ENCODE assay signal across 14 mouse cellular contexts in the genomic region with DNA sequence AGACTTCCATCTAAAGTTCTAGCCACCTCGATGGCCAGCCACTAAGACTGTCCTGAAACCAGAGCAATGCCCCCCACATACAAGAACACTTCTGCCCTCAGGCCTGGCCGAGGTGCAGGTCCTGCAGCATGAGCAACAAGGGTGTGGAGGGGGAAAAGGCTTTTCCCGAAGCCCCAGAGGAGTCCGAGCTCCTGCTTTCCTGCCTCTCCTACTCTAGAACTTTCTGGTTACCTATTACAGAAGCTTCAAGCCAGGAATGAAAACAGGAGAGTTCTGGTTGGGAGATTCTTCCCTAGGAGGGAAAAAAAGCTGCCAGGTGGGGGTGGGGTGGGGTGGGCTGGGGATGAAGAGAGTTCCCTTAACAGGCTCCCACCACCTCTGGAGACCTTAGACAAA. TPM values are rescaled to one million over a fixed set of nuclear protein-coding genes. Genes with fewer than 3 reads are reported as not detected.
A peak's percentile ranks its signal among the peaks of the same experiment; 100 is the strongest.
DNase-seq lines count a peak whose midpoint lies in the region; ATAC-seq and TF ChIP-seq lines count a peak whose summit lies in the region.
"Had no signal": no experiment of that assay in that cellular context is flagged by ENCODE, and none has a peak within 500 bp of the region (broad histone marks: within the 10 kb centered on the region; RNA-seq: fewer than 3 reads in every experiment).

No protein-coding gene starts in this region.

- H3K27ac ChIP-seq in kidney, adult 2 months (ENCODE audit: insufficient read depth, low read depth, low read length): peak overlapping the region; percentile 98
- no peak overlapping the region for H3K27ac ChIP-seq in neural tube, embryonic 13.5 days (replicated peaks)
- no peak overlapping the region for H3K27ac ChIP-seq in neural tube, embryonic 15.5 days (replicated peaks)
- H3K27ac ChIP-seq in intestine, postnatal 0 days (ENCODE audit: low read depth, low read length): no peak overlapping the region
- H3K27ac ChIP-seq in stomach, embryonic 15.5 days: peak overlapping the region; percentile 74; the same call in 1 of the 2 replicates
- H3K27ac ChIP-seq: lung, embryonic 15.5 days had no signal

- H3K36me3 ChIP-seq in kidney, adult 2 months (ENCODE audit: control insufficient read depth, insufficient read depth, low read length): no peaks in the 10 kb centered on the region
- no peaks in the 10 kb centered on the region for H3K36me3 ChIP-seq in neural tube, embryonic 13.5 days
- no peaks in the 10 kb centered on the region for H3K36me3 ChIP-seq in neural tube, embryonic 15.5 days
- no peaks in the 10 kb centered on the region for H3K36me3 ChIP-seq in intestine, postnatal 0 days (ENCODE audit: control insufficient read depth, insufficient read depth)
- H3K36me3 ChIP-seq in stomach, embryonic 15.5 days: no peaks in the 10 kb centered on the region
- H3K36me3 ChIP-seq: embryonic facial prominence, embryonic 15.5 days; lung, embryonic 15.5 days had no signal

- TF ChIP-seq POLR2A in kidney, adult 2 months (IDR thresholded peaks at IDR 0.05; ENCODE audit: low read depth, low read length): peak; percentile 13

- H3K9ac ChIP-seq in neural tube, embryonic 13.5 days: 0 out of 2 replicates have a peak overlapping the region, but pooled peaks have one; percentile 1
- H3K9ac ChIP-seq in neural tube, embryonic 15.5 days (replicated peaks): no peak overlapping the region
- H3K9ac ChIP-seq in intestine, postnatal 0 days (ENCODE audit: low read depth, low read length): 0 out of 2 replicates have a peak overlapping the region, but pooled peaks have one; percentile 4
- no peak overlapping the region for H3K9ac ChIP-seq in stomach, embryonic 15.5 days
- H3K9ac ChIP-seq: embryonic facial prominence, embryonic 15.5 days; lung, embryonic 15.5 days had no signal

- ATAC-seq in neural tube, embryonic 13.5 days (ENCODE audit: low read depth): no peak
- no peak for ATAC-seq in neural tube, embryonic 15.5 days (ENCODE audit: low FRiP score)
- no peak for ATAC-seq in intestine, postnatal 0 days
- no peak for ATAC-seq in stomach, embryonic 15.5 days (ENCODE audit: insufficient read depth, low FRiP score, low read depth)

- no peaks in the 10 kb centered on the region for H3K27me3 ChIP-seq in kidney, adult 2 months (replicated peaks; ENCODE audit: control insufficient read depth, insufficient read depth, low read length)
- peaks cover 25% of the 10 kb centered on the region for H3K27me3 ChIP-seq in neural tube, embryonic 13.5 days
- no peaks in the 10 kb centered on the region for H3K27me3 ChIP-seq in neural tube, embryonic 15.5 days (replicated peaks)
- H3K27me3 ChIP-seq in intestine, postnatal 0 days (replicated peaks; ENCODE audit: control insufficient read depth, insufficient read depth, low read length): no peaks in the 10 kb centered on the region
- H3K27me3 ChIP-seq in stomach, embryonic 15.5 days (replicated peaks): no peaks in the 10 kb centered on the region
- H3K27me3 ChIP-seq: embryonic facial prominence, embryonic 15.5 days; lung, embryonic 15.5 days had no signal

- WGBS in kidney, adult 2 months: 34% methylated on average over 4 of the region's 4 CpGs
- 73% methylated on average over 4 of the region's 4 CpGs for WGBS in neural tube, embryonic 13.5 days
- WGBS in neural tube, embryonic 15.5 days: 77% methylated on average over 4 of the region's 4 CpGs
- WGBS in intestine, postnatal 0 days: 67% methylated on average over 4 of the region's 4 CpGs
- 63% methylated on average over 4 of the region's 4 CpGs for WGBS in stomach, embryonic 15.5 days

- H3K4me2 ChIP-seq in neural tube, embryonic 13.5 days: no peak overlapping the region
- no peak overlapping the region for H3K4me2 ChIP-seq in neural tube, embryonic 15.5 days
- H3K4me2 ChIP-seq in intestine, postnatal 0 days (replicated peaks; ENCODE audit: low read depth): 0 out of 2 replicates have a peak overlapping the region, but pooled peaks have one; percentile 4
- H3K4me2 ChIP-seq in stomach, embryonic 15.5 days: no peak overlapping the region
- H3K4me2 ChIP-seq: lung, embryonic 15.5 days had no signal

- peaks cover 46% of the 10 kb centered on the region for H3K4me1 ChIP-seq in kidney, adult 2 months (ENCODE audit: control insufficient read depth, insufficient read depth, low read length)
- H3K4me1 ChIP-seq in neural tube, embryonic 13.5 days (replicated peaks): peaks cover 80% of the 10 kb centered on the region
- H3K4me1 ChIP-seq in neural tube, embryonic 15.5 days: peaks cover 73% of the 10 kb centered on the region
- H3K4me1 ChIP-seq in intestine, postnatal 0 days (replicated peaks; ENCODE audit: control insufficient read depth, insufficient read depth, low read length): peaks cover 24% of the 10 kb centered on the region
- peaks cover 68% of the 10 kb centered on the region for H3K4me1 ChIP-seq in stomach, embryonic 15.5 days

- DNase-seq in kidney, adult 2 months: peak; percentile 66
- no peak for DNase-seq in kidney, postnatal 25 days
- DNase-seq in right cerebral cortex, postnatal 4 days: no peak
- DNase-seq in cerebellum, adult 11-12 months: no peak
- DNase-seq: heart, adult 11 months; heart, postnatal 14 days; spleen, adult 18-20 months; thymus, adult 2 months had no signal

- no peaks in the 10 kb centered on the region for H3K9me3 ChIP-seq in neural tube, embryonic 13.5 days
- no peaks in the 10 kb centered on the region for H3K9me3 ChIP-seq in neural tube, embryonic 15.5 days (replicated peaks)
- no peaks in the 10 kb centered on the region for H3K9me3 ChIP-seq in intestine, postnatal 0 days (ENCODE audit: control insufficient read depth)
- H3K9me3 ChIP-seq in stomach, embryonic 15.5 days: no peaks in the 10 kb centered on the region
- H3K9me3 ChIP-seq: embryonic facial prominence, embryonic 15.5 days; lung, embryonic 15.5 days had no signal

- H3K4me3 ChIP-seq in kidney, adult 2 months (ENCODE audit: insufficient read depth, low read depth, low read length): peak overlapping the region; percentile 33
- no peak overlapping the region for H3K4me3 ChIP-seq in neural tube, embryonic 13.5 days
- no peak overlapping the region for H3K4me3 ChIP-seq in neural tube, embryonic 15.5 days (replicated peaks)
- no peak overlapping the region for H3K4me3 ChIP-seq in intestine, postnatal 0 days (ENCODE audit: low read depth, low read length)
- no peak overlapping the region for H3K4me3 ChIP-seq in stomach, embryonic 15.5 days (replicated peaks)
- H3K4me3 ChIP-seq: embryonic facial prominence, embryonic 15.5 days; lung, embryonic 15.5 days had no signal

- TF ChIP-seq CTCF in kidney, adult 2 months (conservative IDR thresholded peaks at IDR 0.05; ENCODE audit: insufficient read depth, insufficient read length, low read depth, low read length): no peak
- TF ChIP-seq CTCF in intestine, postnatal 0 days (IDR thresholded peaks at IDR 0.05; ENCODE audit: low read depth): no peak

RNA-seq across cellular contexts. Expression of a gene that starts 2.9 kb away (rescaled TPM):
- polyA plus RNA-seq in kidney, adult 2 months (2012; rRNA removed): 78.1 and 88.4 TPM in 2 replicates
- polyA plus RNA-seq in neural tube, embryonic 13.5 days (2015; fragmentation: Nextera tagmentation; extraction: Ambion mirVana): 11.1 and 12.7 TPM in 2 replicates
- polyA plus RNA-seq in neural tube, embryonic 15.5 days (2015; fragmentation: Nextera tagmentation; extraction: Ambion mirVana): 16.6 and 20.5 TPM in 2 replicates
- polyA plus RNA-seq in intestine, postnatal 0 days (2015; fragmentation: Nextera tagmentation; extraction: Ambion mirVana): 4.2 and 4.3 TPM in 2 replicates
- polyA plus RNA-seq in stomach, embryonic 15.5 days (2015; fragmentation: Nextera tagmentation; extraction: Ambion mirVana): 24.8 and 30.9 TPM in 2 replicates

RNA-seq across cellular contexts. Expression of a gene that starts 26.5 kb away (rescaled TPM):
- 97.2 and 106 TPM in 2 replicates for polyA plus RNA-seq in kidney, adult 2 months (2012; rRNA removed)
- 97.5 and 102 TPM in 2 replicates for polyA plus RNA-seq in neural tube, embryonic 13.5 days (2015; fragmentation: Nextera tagmentation; extraction: Ambion mirVana)
- polyA plus RNA-seq in neural tube, embryonic 15.5 days (2015; fragmentation: Nextera tagmentation; extraction: Ambion mirVana): 99.0 and 105 TPM in 2 replicates
- polyA plus RNA-seq in intestine, postnatal 0 days (2015; fragmentation: Nextera tagmentation; extraction: Ambion mirVana): 121 and 123 TPM in 2 replicates
- polyA plus RNA-seq in stomach, embryonic 15.5 days (2015; fragmentation: Nextera tagmentation; extraction: Ambion mirVana): 79.4 and 86.0 TPM in 2 replicates

Comparison
In these comparisons a context has a peak if more than half of its experiments do, and no peak if none do; other contexts are left out.
1. H3K9ac ChIP-seq: peak in neural tube, embryonic 13.5 days (single experiment) and intestine, postnatal 0 days (single experiment); none in neural tube, embryonic 15.5 days (single experiment) and stomach, embryonic 15.5 days (single experiment).
2. H3K27ac ChIP-seq: peak in kidney, adult 2 months (single experiment) and stomach, embryonic 15.5 days (single experiment); none in neural tube, embryonic 13.5 days (single experiment), neural tube, embryonic 15.5 days (single experiment) and intestine, postnatal 0 days (single experiment).